Mouse (Mus musculus): ENCODE data around the gene 4930415O20Rik.
A peak's percentile ranks its signal among the peaks of the same experiment; 100 is the strongest.
"Not testable (repeated sequence)": the region's sequence is repeated elsewhere in the genome, so short reads cannot be mapped to it uniquely, and the experiment has no call there.

4930415O20Rik gene

GRCm38 (mm10) chr15:98568256-98569033, 2.4 kb upstream of the 4930415O20Rik start:
- peak; percentile 39 for DNase-seq (ENCODE audit: extremely low spot score)

- no peak for DNase-seq (ENCODE audit: extremely low spot score)
These were observed 1.6 kb upstream of the 4930415O20Rik start for GRCm38 (mm10) chr15:98569216-98569615.

GRCm38 (mm10) chr15:98569795-98570365, 924 bp upstream of the 4930415O20Rik start:
- DNase-seq (ENCODE audit: extremely low spot score): no peak

GRCm38 (mm10) chr15:98573293-98573692, 2.5 kb downstream of the 4930415O20Rik start:
- no peak for DNase-seq (ENCODE audit: extremely low spot score)

- no peak for DNase-seq (ENCODE audit: extremely low spot score)
These were observed 8.5 kb downstream of the 4930415O20Rik start for GRCm38 (mm10) chr15:98579310-98579709.

- peak; percentile 79 for DNase-seq (ENCODE audit: extremely low spot score)
These were observed 9.1 kb downstream of the 4930415O20Rik start for GRCm38 (mm10) chr15:98579795-98580464.

GRCm38 (mm10) chr15:98582410-98582809, 11.6 kb downstream of the 4930415O20Rik start:
- DNase-seq (ENCODE audit: extremely low spot score): no peak

GRCm38 (mm10) chr15:98582996-98583395, 12.2 kb downstream of the 4930415O20Rik start:
- DNase-seq (ENCODE audit: extremely low spot score): no peak

- DNase-seq (ENCODE audit: extremely low spot score): no peak
These were observed 14.6 kb downstream of the 4930415O20Rik start for GRCm38 (mm10) chr15:98585421-98585820.

GRCm38 (mm10) chr15:98586141-98586540, 15.3 kb downstream of the 4930415O20Rik start:
- not testable (repeated sequence) for DNase-seq (ENCODE audit: extremely low spot score)

- no peak for DNase-seq (ENCODE audit: extremely low spot score)
These were observed 16.9 kb downstream of the 4930415O20Rik start for GRCm38 (mm10) chr15:98587751-98588150.

- DNase-seq (ENCODE audit: extremely low spot score): no peak
These were observed 19.0 kb downstream of the 4930415O20Rik start for GRCm38 (mm10) chr15:98589640-98590336.

GRCm38 (mm10) chr15:98591396-98591795, 20.6 kb downstream of the 4930415O20Rik start:
- DNase-seq (ENCODE audit: extremely low spot score): no peak

GRCm38 (mm10) chr15:98594193-98594592, 23.4 kb downstream of the 4930415O20Rik start:
- no peak for DNase-seq (ENCODE audit: extremely low spot score)

GRCm38 (mm10) chr15:98595049-98595448, 24.2 kb downstream of the 4930415O20Rik start:
- no peak for DNase-seq (ENCODE audit: extremely low spot score)

GRCm38 (mm10) chr15:98596609-98597008, 25.8 kb downstream of the 4930415O20Rik start:
- no peak for DNase-seq (ENCODE audit: extremely low spot score)

GRCm38 (mm10) chr15:98600036-98600709, 29.4 kb downstream of the 4930415O20Rik start:
- no peak for DNase-seq (ENCODE audit: extremely low spot score)

- no peak for DNase-seq (ENCODE audit: extremely low spot score)
These were observed 31.0 kb downstream of the 4930415O20Rik start for GRCm38 (mm10) chr15:98601832-98602190.

- no peak for DNase-seq (ENCODE audit: extremely low spot score)
These were observed 31.5 kb downstream of the 4930415O20Rik start for GRCm38 (mm10) chr15:98602191-98602881.

- DNase-seq (ENCODE audit: extremely low spot score): no peak
These were observed 32.2 kb downstream of the 4930415O20Rik start for GRCm38 (mm10) chr15:98602921-98603458.

Data from embryo, embryonic 9.5 days (tissue).